In the genomic region with DNA sequence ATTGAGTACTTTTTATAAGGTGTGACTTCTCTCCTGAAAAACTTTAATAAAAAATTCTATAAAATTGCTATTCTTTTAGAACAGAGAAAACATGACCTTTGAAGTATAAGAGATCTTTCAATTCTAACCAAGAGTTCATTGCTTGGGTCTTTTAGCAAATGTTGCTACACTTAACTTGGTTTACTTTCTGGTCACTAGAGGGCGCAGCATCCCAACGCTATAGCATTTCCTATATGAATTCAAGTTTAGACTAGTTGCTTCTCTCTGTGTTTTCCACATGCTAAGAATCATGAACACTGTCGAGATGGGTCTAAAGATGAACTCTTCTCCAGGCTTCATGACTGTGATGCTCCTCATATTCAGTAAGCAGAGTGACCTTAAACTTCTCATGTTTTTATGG, we compare ENCODE assay signal across 7 mouse cellular contexts.
DNase-seq lines count a peak whose midpoint lies in the region; ATAC-seq and TF ChIP-seq lines count a peak whose summit lies in the region.
"Not testable (repeated sequence)": the region's sequence is repeated elsewhere in the genome, so short reads cannot be mapped to it uniquely, and the experiment has no call there.

No protein-coding gene starts in this region.

- H3K9ac ChIP-seq in lung, embryonic 14.5 days: not testable (repeated sequence)

- not testable (repeated sequence) for H3K27ac ChIP-seq in layer of hippocampus, adult 2 months; lung, embryonic 14.5 days (ENCODE audit: low read depth)

- ATAC-seq in erythroid progenitor cell, adult 5-6 weeks (replicated peaks; ENCODE audit: low FRiP score, poor library complexity, severe bottlenecking): peak; percentile 67; the same call in 1 of the 2 replicates
- peak; percentile 58 to 96; a peak in 3 of 4 replicates for ATAC-seq in hematopoietic stem cell, adult 5-6 weeks (replicated peaks in 1 of 2; ENCODE audit: insufficient read depth in 1 of 2, low FRiP score in 2 of 2, low TSS enrichment in 1 of 2, low read depth in 1 of 2, poor library complexity in 2 of 2, severe bottlenecking in 2 of 2)
- not testable (repeated sequence) for ATAC-seq in lung, embryonic 14.5 days (ENCODE audit: insufficient read depth)

- H3K36me3 ChIP-seq in lung, embryonic 14.5 days (ENCODE audit: insufficient read depth): not testable (repeated sequence)

- H3K4me1 ChIP-seq in lung, embryonic 14.5 days (ENCODE audit: insufficient read depth): not testable (repeated sequence)

- TF ChIP-seq POLR2A in brain, embryonic 14.5 days (IDR thresholded peaks at IDR 0.05; ENCODE audit: borderline replicate concordance, extremely low read depth, insufficient read depth, insufficient read length, poor library complexity, severe bottlenecking): not testable (repeated sequence)

- not testable (repeated sequence) for H3K4me2 ChIP-seq in lung, embryonic 14.5 days

- TF ChIP-seq CTCF in brain, embryonic 14.5 days (IDR thresholded peaks at IDR 0.05; ENCODE audit: borderline replicate concordance, extremely low read depth, insufficient read depth, insufficient read length): not testable (repeated sequence)
- TF ChIP-seq CTCF in layer of hippocampus, adult 2 months (conservative IDR thresholded peaks at IDR 0.05): peak; percentile 66
- TF ChIP-seq CTCF in lung, embryonic 14.5 days (IDR thresholded peaks at IDR 0.05; ENCODE audit: low read depth): peak; percentile 47

- 4% methylated on average over 2 of the region's 3 CpGs for WGBS in lung, embryonic 14.5 days

- not testable (repeated sequence) for H3K27me3 ChIP-seq in lung, embryonic 14.5 days (ENCODE audit: insufficient read depth, low read length)

- not testable (repeated sequence) for H3K4me3 ChIP-seq in layer of hippocampus, adult 2 months; lung, embryonic 14.5 days (ENCODE audit: low read depth, low read length)

- not testable (repeated sequence) for H3K9me3 ChIP-seq in lung, embryonic 14.5 days (ENCODE audit: low read depth, low read length)

- peak; percentile 35 for DNase-seq in brain, embryonic 14.5 days (ENCODE audit: low read depth)
- not testable (repeated sequence) for DNase-seq in layer of hippocampus, adult 2 months (ENCODE audit: low spot score in 2 of 2)
- DNase-seq in lung, embryonic 14.5 days: peak; percentile 80
- DNase-seq in retina, postnatal 1 day: peak; percentile 32
- DNase-seq in thymus, postnatal 0 days (ENCODE audit: low spot score): peak; percentile 74
